In the genomic region with DNA sequence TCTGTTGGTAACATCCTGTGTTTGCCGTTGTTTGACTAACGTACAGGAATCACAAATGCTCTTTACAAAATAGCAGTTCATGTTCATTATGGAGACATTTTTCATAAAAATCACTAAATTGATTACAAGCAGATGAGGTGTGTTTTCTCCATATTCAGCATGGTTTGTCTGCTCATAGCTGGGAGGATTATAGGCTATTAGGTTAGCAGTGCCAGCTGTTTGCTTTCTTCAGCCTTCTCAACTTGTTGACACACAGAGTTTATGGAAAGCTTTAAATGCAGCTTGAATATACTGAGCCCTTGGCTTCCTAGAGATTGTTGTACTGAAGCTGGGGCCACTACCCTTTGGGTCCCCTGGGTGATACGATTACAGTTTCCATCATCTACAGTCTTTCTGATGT, we compare ENCODE assay signal across 27 mouse cellular contexts.
"Had no signal": no experiment of that assay in that cellular context is flagged by ENCODE, and none has a peak within 500 bp of the region (broad histone marks: within the 10 kb centered on the region; RNA-seq: fewer than 3 reads in every experiment).

No protein-coding gene starts in this region.

- H3K27me3 ChIP-seq: embryonic facial prominence, embryonic 12.5 days; embryonic facial prominence, embryonic 13.5 days; embryonic facial prominence, embryonic 15.5 days; forebrain, embryonic 12.5 days; forebrain, embryonic 13.5 days; forebrain, embryonic 15.5 days had no signal

- H3K9ac ChIP-seq: embryonic facial prominence, embryonic 12.5 days; embryonic facial prominence, embryonic 13.5 days; embryonic facial prominence, embryonic 15.5 days; forebrain, embryonic 12.5 days; forebrain, embryonic 13.5 days; forebrain, embryonic 15.5 days; forebrain, postnatal 0 days had no signal

- H3K4me3 ChIP-seq: embryonic facial prominence, embryonic 10.5 days; embryonic facial prominence, embryonic 12.5 days; embryonic facial prominence, embryonic 13.5 days; embryonic facial prominence, embryonic 15.5 days; erythroblast, embryonic 14.5 days; forebrain, embryonic 10.5 days; forebrain, embryonic 12.5 days; forebrain, embryonic 13.5 days; forebrain, embryonic 15.5 days; gastrocnemius, adult 2 months had no signal

- H3K4me1 ChIP-seq: embryonic facial prominence, embryonic 10.5 days; embryonic facial prominence, embryonic 12.5 days; embryonic facial prominence, embryonic 13.5 days; embryonic facial prominence, embryonic 15.5 days had no signal

- H3K4me2 ChIP-seq: embryonic facial prominence, embryonic 12.5 days; embryonic facial prominence, embryonic 13.5 days; embryonic facial prominence, embryonic 15.5 days; forebrain, embryonic 12.5 days; forebrain, embryonic 13.5 days; forebrain, embryonic 15.5 days had no signal

- DNase-seq: cerebellum, adult 18-20 months; cerebellum, adult 2 months; cerebellum, adult 8-10 months; cerebellum, adult 9-10 months; cerebellum, adult 9-11 months; cerebellum, postnatal 10 days; cerebellum, postnatal 14 days; cerebellum, postnatal 25 days; cerebellum, postnatal 36 days; embryo, embryonic 11 days; forebrain, postnatal 0 days; gastrocnemius, adult 2 months; gastrocnemius, postnatal 10 days; gastrocnemius, postnatal 14 days; gastrocnemius, postnatal 25 days; gastrocnemius, postnatal 36 days had no signal

- H3K9me3 ChIP-seq: embryonic facial prominence, embryonic 10.5 days; embryonic facial prominence, embryonic 12.5 days; embryonic facial prominence, embryonic 13.5 days; embryonic facial prominence, embryonic 15.5 days; forebrain, embryonic 10.5 days; forebrain, embryonic 12.5 days; forebrain, embryonic 13.5 days; forebrain, embryonic 15.5 days had no signal

- H3K36me3 ChIP-seq: embryonic facial prominence, embryonic 10.5 days; embryonic facial prominence, embryonic 12.5 days; embryonic facial prominence, embryonic 13.5 days; embryonic facial prominence, embryonic 15.5 days; forebrain, embryonic 10.5 days; forebrain, embryonic 12.5 days; forebrain, embryonic 15.5 days had no signal

- ATAC-seq: forebrain, embryonic 13.5 days; forebrain, embryonic 14.5 days; forebrain, embryonic 15.5 days; forebrain, embryonic 16.5 days; forebrain, postnatal 0 days had no signal

- H3K27ac ChIP-seq: embryonic facial prominence, embryonic 10.5 days; embryonic facial prominence, embryonic 12.5 days; embryonic facial prominence, embryonic 13.5 days; embryonic facial prominence, embryonic 15.5 days; forebrain, embryonic 10.5 days; forebrain, embryonic 12.5 days; forebrain, embryonic 13.5 days; forebrain, embryonic 15.5 days; gastrocnemius, adult 2 months had no signal
